Mouse (Mus musculus) liver, embryonic 16.5 days (tissue): Measurements from ENCODE around the gene Hpse2. TPM values are rescaled to one million over a fixed set of nuclear protein-coding genes. Genes with fewer than 3 reads are reported as not detected.

Experiments
- ATAC-seq: fragments of 200-750 bp; cut with Nextera tagmentation; 2 replicates; pipeline ENCODE4 v1.8.0; 2017; ENCODE audit warnings: low read depth, mild to moderate bottlenecking, moderate number of reproducible peaks, moderate library complexity
- H3K27ac ChIP-seq: fragments of 300-500 bp; sonication (generic); 2 replicates; pipeline ENCODE4 v1.5.1; 2014; ENCODE audit warnings: mild to moderate bottlenecking, low read length
- H3K27me3 ChIP-seq: fragments of 300-500 bp; sonication (generic); 2 replicates; pipeline ENCODE4 v1.6.1; 2014; ENCODE audit warnings: low read depth, low read length, mixed read lengths; ENCODE audit not compliant: control insufficient read depth, insufficient read depth
- H3K36me3 ChIP-seq: fragments of 300-500 bp; sonication (generic); 2 replicates; pipeline ENCODE4 v1.6.1; 2014; ENCODE audit warnings: mild to moderate bottlenecking; ENCODE audit not compliant: control insufficient read depth, insufficient read depth
- H3K4me1 ChIP-seq: fragments of 300-500 bp; sonication (generic); 2 replicates; pipeline ENCODE4 v1.6.1; 2014; ENCODE audit warnings: low read depth, low read length, mixed read lengths; ENCODE audit not compliant: control insufficient read depth
- H3K4me2 ChIP-seq: fragments of 300-500 bp; sonication (generic); 2 replicates; pipeline ENCODE4 v1.6.1; 2014; ENCODE audit warnings: low read depth, low read length, mixed read lengths
- H3K4me3 ChIP-seq: fragments of 300-500 bp; sonication (generic); 2 replicates; pipeline ENCODE4 v1.5.1; 2014; ENCODE audit warnings: low read depth, mild to moderate bottlenecking, low read length
- H3K9ac ChIP-seq: fragments of 300-500 bp; sonication (generic); 2 replicates; pipeline ENCODE4 v1.6.1; 2014; ENCODE audit warnings: low read depth, low read length
- H3K9me3 ChIP-seq: fragments of 300-500 bp; sonication (generic); replicated peaks from 2 replicates; pipeline ENCODE4 v1.6.1; 2016; ENCODE audit warnings: low read length; ENCODE audit not compliant: control insufficient read depth
- WGBS: fragments of 180-500 bp; shearing (Covaris S2); extraction: QIAGEN DNeasy Blood & Tissue Kit; methylation state at CpG from one replicate; pipeline ENCODE4 v1.1.7; 2014; ENCODE audit not compliant: insufficient replicate concordance; 5-methylcytosine and 5-hydroxymethylcytosine counted together
- polyA plus RNA-seq: library from polyadenylated mRNA; unstranded; fragments of >200 nt; fragmentation: Nextera tagmentation; extraction: Ambion mirVana; gene quantifications from 2 replicates; pipeline ENCODE4 v1.2.1, GENCODE M21; 2015

Hpse2 gene
- polyA plus RNA-seq, 1 experiment from 2014 or later, result not detected

- no peaks in the 10 kb centered on the region for H3K36me3 ChIP-seq
- H3K4me2 ChIP-seq, result no peak overlapping the region
- H3K9ac ChIP-seq, result no peak overlapping the region
- no peak for ATAC-seq
- no peaks in the 10 kb centered on the region for H3K4me1 ChIP-seq
- WGBS, result 64% methylated on average over 3 of the region's 3 CpGs
- no peaks in the 10 kb centered on the region for H3K9me3 ChIP-seq
- H3K27ac ChIP-seq, result no peak overlapping the region
- no peak overlapping the region for H3K4me3 ChIP-seq
- H3K27me3 ChIP-seq, result no peaks in the 10 kb centered on the region
Observed at GRCm38 (mm10) chr19:43231711-43232110, 156.4 kb downstream of the Hpse2 start.

GRCm38 (mm10) chr19:43193562-43193961 lies 194.6 kb downstream of the Hpse2 start:
- Histone ChIP-seq H3K4me2 (no peak overlapping the region), H3K9me3 (no peaks in the 10 kb centered on the region), H3K27me3 (no peaks in the 10 kb centered on the region), H3K27ac (no peak overlapping the region), H3K4me3 (no peak overlapping the region), H3K9ac (no peak overlapping the region), H3K4me1 (no peaks in the 10 kb centered on the region), H3K36me3 (no peaks in the 10 kb centered on the region)
- 24% methylated on average over 3 of the region's 3 CpGs for WGBS
- ATAC-seq, result no peak

- Histone ChIP-seq H3K27ac (no peak overlapping the region), H3K4me2 (no peak overlapping the region), H3K27me3 (no peaks in the 10 kb centered on the region), H3K4me3 (no peak overlapping the region), H3K9ac (no peak overlapping the region), H3K4me1 (no peaks in the 10 kb centered on the region), H3K36me3 (no peaks in the 10 kb centered on the region), H3K9me3 (no peaks in the 10 kb centered on the region)
- ATAC-seq, result no peak
- WGBS, result 58% methylated on average over 3 of the region's 3 CpGs
Observed at GRCm38 (mm10) chr19:43175437-43175965, 212.7 kb downstream of the Hpse2 start.

GRCm38 (mm10) chr19:43174812-43175211 lies 213.3 kb downstream of the Hpse2 start:
- Histone ChIP-seq H3K4me3 (no peak overlapping the region), H3K27ac (no peak overlapping the region), H3K27me3 (no peaks in the 10 kb centered on the region), H3K4me2 (no peak overlapping the region), H3K36me3 (no peaks in the 10 kb centered on the region), H3K9me3 (no peaks in the 10 kb centered on the region), H3K4me1 (no peaks in the 10 kb centered on the region), H3K9ac (no peak overlapping the region)
- no peak for ATAC-seq
- WGBS, result 58% methylated on average over 2 of the region's 2 CpGs

GRCm38 (mm10) chr19:43156085-43156484 lies 232.1 kb downstream of the Hpse2 start:
- Histone ChIP-seq H3K36me3 (no peaks in the 10 kb centered on the region), H3K4me1 (no peaks in the 10 kb centered on the region), H3K27ac (no peak overlapping the region), H3K9ac (no peak overlapping the region), H3K4me2 (no peak overlapping the region), H3K4me3 (no peak overlapping the region), H3K27me3 (no peaks in the 10 kb centered on the region), H3K9me3 (no peaks in the 10 kb centered on the region)
- no peak for ATAC-seq
- WGBS, result 58% methylated on average over 8 of the region's 8 CpGs

- no peak overlapping the region for H3K9ac ChIP-seq
- no peak for ATAC-seq
- H3K36me3 ChIP-seq, result no peaks in the 10 kb centered on the region
- no peak overlapping the region for H3K4me2 ChIP-seq
- 83% methylated on average over 5 of the region's 5 CpGs for WGBS
- no peaks in the 10 kb centered on the region for H3K9me3 ChIP-seq
- no peaks in the 10 kb centered on the region for H3K27me3 ChIP-seq
- no peak overlapping the region for H3K4me3 ChIP-seq
- H3K4me1 ChIP-seq, result no peaks in the 10 kb centered on the region
- no peak overlapping the region for H3K27ac ChIP-seq
Observed at GRCm38 (mm10) chr19:43155582-43155981, 232.6 kb downstream of the Hpse2 start.

GRCm38 (mm10) chr19:43147901-43148300 lies 240.3 kb downstream of the Hpse2 start:
- H3K27ac ChIP-seq, result no peak overlapping the region
- H3K4me1 ChIP-seq, result no peaks in the 10 kb centered on the region
- no peak overlapping the region for H3K4me2 ChIP-seq
- no peaks in the 10 kb centered on the region for H3K36me3 ChIP-seq
- no peaks in the 10 kb centered on the region for H3K9me3 ChIP-seq
- H3K9ac ChIP-seq, result no peak overlapping the region
- no peak for ATAC-seq
- no peaks in the 10 kb centered on the region for H3K27me3 ChIP-seq
- H3K4me3 ChIP-seq, result no peak overlapping the region
- 69% methylated on average over 6 of the region's 6 CpGs for WGBS

GRCm38 (mm10) chr19:43146820-43147219 lies 241.3 kb downstream of the Hpse2 start:
- Histone ChIP-seq H3K27me3 (no peaks in the 10 kb centered on the region), H3K9me3 (no peaks in the 10 kb centered on the region), H3K4me2 (no peak overlapping the region), H3K4me3 (no peak overlapping the region), H3K27ac (no peak overlapping the region), H3K36me3 (no peaks in the 10 kb centered on the region), H3K9ac (no peak overlapping the region), H3K4me1 (no peaks in the 10 kb centered on the region)
- WGBS, result 62% methylated on average over 7 of the region's 7 CpGs
- no peak for ATAC-seq

GRCm38 (mm10) chr19:43141646-43142045 lies 246.5 kb downstream of the Hpse2 start:
- Histone ChIP-seq H3K4me3 (no peak overlapping the region), H3K4me1 (no peaks in the 10 kb centered on the region), H3K4me2 (no peak overlapping the region), H3K9me3 (no peaks in the 10 kb centered on the region), H3K27ac (no peak overlapping the region), H3K36me3 (no peaks in the 10 kb centered on the region), H3K27me3 (no peaks in the 10 kb centered on the region), H3K9ac (no peak overlapping the region)
- no peak for ATAC-seq
- WGBS, result 32% methylated on average over 3 of the region's 3 CpGs
